Mouse (Mus musculus) left cerebral cortex, adult 11 months (tissue): ENCODE measurements at regions not wholly inside any gene's neighbourhood (a gene's known extent, or its start where the extent isn't known, plus 50 kb on each side); places are given as distances from the start of the nearest gene placed in this dataset.
"Not testable (repeated sequence)": the region's sequence is repeated elsewhere in the genome, so short reads cannot be mapped to it uniquely, and the experiment has no call there.

Source experiments
- DNase-seq: peaks from one replicate; pipeline ENCODE4 v3.0.0; 2022; ENCODE audit warnings: low spot score

DNA sequence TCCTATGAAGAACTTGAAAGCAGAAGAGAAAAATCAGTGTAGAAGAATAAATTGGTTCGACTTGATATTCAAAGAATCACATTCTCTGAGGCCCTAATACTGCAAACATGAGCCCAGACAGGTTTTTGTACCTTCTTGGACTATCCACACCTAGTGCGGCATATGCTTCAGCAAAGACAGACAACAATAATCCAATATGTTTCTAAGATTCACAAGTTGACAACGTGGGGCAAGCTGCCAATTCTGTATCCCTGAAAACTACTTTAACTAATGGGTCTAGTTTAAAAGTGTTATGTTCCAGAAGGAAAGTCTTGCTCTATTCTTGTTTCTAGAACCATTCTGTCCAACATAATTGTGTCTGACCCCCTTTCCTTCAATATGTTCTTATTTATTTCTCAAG lies 796.0 kb downstream of the Cypt12 start:
- DNase-seq, result no peak

DNA sequence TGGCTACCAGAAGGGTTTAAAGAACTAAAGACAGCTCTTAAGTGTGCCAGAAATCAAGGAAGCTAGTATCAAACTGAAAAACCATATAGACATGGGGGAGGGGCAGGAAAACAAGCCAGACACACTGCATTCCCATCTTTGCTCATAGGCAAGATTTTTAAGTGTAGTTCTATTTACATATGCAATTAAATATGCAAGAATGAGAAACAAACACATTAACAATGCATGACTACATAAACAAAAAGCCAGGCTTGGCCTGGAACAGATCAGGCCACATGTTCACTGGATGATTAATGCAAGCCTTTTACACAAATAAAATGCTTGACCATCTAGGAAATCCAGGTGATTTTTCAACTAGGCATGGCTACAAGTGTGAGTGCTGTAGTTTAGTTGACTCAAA lies 798.0 kb downstream of the Cypt12 start:
- no peak for DNase-seq

DNA sequence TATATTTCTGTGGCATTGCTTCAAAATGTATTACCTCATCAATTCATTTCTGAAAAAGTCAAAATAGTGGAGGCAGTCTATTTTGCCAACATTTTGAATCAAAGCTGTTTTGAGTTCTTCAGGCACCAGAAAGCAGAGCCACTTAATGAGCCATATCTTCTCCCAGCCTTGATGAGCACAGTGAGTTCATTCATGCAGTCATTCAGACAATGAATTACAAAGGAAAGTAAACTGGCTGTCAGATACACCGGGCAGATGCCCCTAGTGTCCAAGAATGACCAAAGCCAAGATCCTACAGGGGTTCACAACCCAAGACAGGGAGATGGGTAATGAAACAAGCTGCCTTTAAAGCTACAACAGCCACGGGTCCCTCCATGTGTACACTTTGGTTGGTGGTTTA lies 798.7 kb downstream of the Cypt12 start:
- DNase-seq, result no peak

DNA sequence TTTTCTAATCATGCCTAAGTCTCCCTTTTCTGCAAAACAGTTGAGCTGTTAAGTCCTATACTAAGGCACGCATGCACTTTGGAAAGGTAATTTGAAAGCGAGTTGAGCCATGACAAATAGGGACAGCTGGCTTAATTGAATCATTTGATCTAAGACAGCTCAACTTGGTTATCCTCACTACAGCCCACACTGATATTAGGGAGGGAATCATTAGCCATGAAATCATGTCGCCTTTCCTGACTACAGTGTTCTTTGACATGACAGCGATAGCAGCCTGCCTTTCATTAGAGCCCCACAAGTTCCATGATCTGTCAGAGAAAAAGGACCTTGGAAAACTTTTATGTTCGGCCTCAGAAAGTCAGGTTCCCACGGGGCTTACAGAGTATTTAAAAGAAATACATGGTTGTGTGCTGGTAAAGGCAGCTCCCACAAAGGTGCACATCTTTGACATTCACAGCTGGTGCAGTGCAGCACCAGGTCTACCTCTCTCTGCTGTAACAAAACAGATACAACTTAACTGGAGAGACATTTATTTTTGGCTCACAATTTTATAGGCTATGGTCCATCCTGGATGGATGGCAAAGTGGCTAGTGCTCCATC lies 803.5 kb downstream of the Cypt12 start:
- no peak for DNase-seq

DNA sequence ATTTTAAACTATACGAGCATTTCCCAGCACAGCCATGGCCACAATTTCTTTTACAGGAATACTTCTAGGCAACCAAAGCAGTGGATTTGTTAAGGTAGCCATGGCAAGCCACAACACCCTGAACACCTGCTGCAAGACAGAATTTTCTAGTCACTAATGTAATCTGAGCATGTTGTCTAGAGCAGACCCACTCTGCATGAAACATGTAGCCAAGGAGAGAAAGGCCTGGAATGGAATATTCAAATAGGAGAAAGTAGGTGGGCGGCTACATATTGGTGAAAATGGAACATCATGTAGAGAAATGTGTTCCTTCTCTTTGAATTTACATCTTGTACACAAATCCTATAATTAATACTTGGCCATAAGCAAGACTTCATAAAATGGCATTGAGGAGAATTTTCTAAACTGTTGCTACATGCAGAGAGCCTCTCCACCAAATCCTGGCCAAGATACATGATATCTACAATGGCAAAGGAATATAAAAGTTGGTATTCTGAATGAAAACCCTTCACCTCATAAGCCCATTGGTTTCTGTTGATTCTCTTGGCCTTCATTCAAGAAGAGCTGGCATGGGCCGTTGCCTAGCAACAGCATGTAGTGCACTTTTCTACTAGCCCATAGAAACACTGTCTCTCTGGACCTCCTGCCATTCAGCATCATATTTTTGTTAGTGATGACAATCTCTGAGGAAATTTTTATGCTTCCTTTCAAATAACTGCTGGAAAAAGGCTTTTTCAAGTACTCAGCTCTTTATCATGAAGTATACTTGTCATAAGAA lies 816.3 kb downstream of the Cypt12 start:
- DNase-seq, result no peak

DNA sequence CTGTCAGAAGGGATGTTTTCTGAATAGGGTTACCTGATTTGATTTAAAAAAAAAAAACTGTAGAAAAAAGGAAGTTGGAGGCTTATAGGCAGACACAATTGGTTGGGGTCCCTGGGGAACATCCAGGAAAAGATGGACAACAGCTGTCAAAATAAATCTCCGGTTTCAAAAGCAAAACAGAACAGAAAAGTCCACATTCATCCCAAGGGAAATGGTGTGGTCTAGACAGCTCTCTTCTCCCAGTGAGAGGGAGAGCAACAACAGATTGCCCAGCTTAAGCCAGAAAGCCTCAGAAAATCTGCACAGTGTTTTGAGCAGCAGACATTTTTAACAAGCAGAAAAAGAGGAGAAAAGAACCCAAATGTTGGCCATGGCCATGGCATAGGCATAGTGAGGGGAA lies 830.3 kb downstream of the Cypt12 start:
- DNase-seq, result no peak

DNA sequence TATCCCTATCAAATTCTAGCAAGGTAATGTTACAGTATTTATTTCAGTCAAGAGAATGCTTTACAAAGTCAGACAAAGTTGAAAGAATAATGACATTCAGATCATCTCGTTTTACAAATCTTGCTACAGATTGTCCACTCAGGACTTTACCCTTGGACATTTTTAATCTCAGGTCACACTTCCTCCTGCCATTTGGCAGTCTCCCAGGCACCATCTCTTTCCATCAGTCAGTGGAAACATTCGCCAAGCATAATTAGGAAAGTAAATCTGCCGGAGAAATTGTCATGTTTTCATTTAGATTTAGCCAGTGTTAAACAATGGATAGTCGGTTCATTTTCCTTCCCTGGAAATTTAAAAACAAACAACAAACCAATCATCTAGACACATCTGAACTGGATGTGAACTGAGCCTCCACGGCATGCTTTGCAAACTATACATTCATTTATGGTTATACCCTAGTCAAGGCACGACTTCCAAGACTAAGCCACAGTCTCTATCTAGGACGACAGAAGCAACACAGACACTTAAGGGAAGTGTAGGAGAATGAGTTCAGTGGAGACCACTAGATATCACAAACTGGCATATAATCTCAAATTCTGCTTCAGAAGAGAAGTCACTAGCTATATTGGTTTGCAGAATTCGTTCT lies 839.4 kb downstream of the Cypt12 start:
- DNase-seq, result no peak

DNA sequence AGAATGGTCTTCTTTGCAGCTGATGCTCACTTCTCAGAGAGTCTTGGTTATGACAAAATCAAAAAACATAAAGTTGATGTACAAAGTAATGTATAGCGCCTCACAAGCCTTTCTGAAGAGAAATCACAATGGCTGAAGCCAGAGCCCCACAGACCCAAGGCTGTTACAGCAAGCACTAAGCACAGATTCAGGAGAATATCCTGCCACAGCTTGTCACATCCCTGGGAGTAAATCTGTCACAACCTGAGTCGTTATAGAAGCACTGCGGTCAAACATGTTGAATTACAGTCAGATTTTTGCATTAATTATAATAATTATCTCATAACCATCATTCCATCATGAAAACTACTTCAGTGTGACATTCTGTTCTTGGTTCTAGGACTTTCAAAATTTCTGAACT lies 825.7 kb downstream of the 1700064H15Rik start:
- DNase-seq, result no peak

DNA sequence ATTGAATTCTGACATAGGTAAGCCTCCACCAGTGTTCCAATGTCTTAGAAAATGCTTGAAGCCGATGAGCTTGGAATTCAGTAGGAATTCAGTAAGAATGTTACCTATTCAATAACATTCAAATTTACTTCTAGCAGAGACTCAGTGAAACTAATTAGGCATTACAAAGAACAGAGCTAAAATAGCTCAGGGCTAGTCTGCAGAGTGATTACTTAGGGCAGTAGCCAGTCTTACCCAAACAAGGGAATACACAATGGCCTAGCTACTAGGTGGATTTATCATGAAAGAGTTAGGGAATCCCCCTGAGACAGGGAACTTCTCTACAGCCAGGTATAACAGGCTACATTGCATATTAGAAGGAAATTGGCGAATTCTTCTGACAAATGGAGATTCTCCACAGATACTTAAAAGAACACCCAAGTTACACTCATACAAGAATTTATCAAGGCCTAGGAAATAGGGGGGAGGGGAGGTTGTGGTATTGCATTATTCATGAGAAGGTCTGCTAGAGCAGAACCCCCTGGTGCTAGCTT lies 799.6 kb downstream of the 1700064H15Rik start:
- DNase-seq, result not testable (repeated sequence)

DNA sequence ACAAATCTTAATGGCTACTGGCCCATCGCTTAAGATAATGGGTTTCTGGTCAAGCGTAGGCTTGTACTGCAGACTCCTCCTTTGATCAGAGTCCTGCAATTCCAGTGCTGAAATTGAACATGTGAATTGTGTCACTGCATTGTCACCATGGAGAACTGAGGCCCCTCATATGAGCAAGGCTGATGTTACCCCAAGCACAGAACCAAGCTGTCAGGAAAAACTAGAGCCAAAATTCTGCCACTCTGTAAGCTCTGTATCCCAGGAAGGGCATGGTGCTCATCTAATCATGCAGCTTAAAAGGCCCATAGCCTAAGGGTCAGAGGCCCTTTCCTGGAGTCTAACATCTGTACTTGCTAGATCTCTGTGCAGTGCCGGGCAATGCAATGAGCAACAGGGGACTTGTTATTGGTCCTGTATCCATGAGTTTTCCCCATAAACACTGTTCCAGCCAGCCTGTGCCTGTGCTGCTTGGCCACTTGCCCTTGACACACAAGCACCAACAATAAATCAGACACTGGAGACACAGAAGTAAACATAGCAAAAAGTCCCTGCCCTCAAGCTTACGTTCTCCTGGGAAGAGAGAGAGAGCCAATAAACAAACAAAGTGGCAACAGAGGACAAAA lies 760.2 kb downstream of the 1700064H15Rik start:
- no peak for DNase-seq

DNA sequence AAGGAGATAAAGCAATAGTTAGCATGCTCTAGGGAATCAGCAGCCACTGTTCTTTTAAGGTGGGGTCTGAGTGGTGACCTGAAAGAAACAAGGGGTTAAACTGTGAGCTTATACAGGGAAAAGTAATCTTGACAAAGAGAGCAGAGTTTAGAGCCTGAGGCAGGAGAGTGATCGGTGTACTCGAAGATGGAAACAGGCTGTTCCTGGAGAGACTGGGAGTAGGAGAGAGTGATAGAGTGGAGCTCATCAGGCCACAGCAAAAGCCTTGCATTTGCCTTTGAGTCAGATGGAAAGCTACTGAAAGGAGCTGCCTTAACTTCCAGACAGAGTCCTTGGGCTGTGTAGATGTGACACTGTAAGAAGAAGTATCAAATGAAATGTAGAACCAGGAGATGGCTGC lies 759.7 kb downstream of the 1700064H15Rik start:
- no peak for DNase-seq

DNA sequence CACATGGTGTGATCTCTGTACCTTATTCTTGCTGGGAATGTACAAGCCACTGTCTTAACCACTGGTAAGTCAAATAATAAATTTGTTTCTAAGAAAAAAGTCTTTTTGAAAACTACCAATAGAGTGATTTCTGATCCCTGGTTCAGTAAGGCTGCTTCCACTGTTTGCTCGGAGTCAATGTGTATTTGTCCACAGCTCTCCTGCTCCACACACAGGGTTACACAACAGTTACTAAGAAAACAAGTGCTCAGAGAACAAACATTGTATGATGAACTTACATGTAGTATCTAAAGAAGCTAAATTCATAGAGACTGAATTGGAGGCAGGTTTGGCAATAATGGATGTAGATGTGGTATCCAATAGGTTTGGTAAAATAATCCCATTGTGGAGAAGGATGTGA lies 751.4 kb downstream of the 1700064H15Rik start:
- DNase-seq, result no peak

DNA sequence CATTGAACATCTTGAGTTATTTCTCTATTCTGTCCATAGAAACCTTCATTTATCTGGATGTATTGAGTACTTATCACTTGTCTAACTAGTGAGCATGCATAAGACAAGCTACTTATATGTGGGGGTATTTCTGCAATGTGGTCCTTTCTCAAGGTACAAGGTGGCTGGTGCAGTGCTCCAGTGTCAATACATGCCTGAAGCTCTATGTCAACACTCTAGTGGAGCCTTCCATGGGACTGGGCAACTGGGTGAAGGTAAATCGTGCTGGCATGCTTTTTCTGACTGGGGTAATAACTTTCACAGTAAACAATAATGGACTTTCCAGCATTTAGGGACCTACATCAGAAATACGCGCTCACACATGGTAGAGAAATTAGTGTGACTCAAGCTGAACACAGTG lies 750.9 kb downstream of the 1700064H15Rik start:
- no peak for DNase-seq

DNA sequence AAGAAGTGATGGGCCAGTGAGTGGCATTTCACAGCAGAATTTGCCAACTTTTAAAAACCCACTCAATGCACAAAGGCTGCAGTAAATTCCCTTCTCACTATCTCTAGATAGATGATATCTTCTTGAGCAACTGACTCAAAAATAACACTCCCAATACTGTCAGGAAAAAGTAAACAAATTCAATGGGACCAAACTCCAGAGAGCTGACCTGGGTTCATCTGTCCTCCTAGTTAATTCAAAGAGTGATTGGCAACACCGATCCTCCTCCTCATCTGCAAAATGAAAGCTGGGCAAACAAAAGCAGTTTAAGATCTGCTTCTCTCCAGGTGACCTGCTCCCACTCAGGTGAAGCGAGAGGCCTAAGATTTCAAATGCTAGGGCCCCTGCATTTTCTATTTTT lies 747.3 kb downstream of the 1700064H15Rik start:
- DNase-seq, result no peak

DNA sequence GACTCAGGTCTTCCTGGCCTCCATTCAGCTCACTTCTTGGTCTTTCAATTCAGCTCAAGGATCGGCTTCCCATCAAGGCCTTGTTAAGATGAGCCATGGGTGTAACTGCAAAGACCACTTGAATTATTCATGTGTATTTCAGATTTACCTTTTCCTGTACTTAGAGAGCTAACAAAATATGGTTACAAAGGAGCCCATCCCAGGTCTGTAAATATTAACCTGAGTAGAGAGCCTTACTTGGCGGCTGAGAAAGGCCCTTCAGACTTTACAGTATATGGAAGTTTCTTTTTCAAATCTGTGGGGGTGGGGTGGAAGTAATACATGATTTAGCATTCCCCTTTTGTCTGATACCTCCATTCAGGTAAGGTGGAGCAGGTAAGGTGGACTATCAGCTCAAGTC lies 735.7 kb downstream of the 1700064H15Rik start:
- no peak for DNase-seq

DNA sequence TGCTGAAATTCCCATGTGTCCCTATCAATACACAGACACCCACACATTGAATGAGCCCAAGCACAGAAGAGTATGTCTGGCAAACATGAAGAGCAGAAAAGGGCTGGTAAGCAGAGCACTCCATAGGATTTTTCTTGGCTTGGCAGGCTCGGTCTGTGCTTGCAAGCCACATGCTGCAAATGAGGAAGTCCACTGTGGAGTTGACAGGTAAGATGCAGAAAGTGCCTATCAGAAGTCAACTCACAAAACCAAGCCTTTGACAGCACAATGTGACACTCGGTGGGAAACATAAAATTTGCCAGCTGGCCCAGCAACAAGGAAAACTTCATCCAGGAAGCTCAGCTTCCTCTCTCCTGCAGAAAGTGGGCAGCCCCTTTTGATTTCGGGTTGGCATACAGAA lies 722.7 kb downstream of the 1700064H15Rik start:
- DNase-seq, result no peak

DNA sequence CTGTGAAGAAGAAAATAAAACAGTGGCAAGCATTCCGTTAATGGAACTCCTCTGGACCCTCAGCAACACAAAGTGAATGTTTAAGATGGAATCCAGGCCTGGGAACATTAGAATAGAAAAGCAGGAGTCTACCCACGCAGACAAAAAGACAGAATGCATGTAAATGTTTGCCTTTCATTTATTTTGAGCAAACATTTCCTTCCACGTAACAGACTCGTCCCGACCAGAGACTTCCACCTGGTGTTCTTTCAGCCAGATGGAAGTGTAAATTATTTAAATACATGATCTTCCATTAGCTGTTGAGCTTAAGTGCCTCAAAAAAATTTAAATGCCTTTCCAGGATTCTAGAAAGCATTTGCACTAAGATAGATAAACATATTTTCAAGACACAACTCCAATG lies 722.3 kb downstream of the 1700064H15Rik start:
- DNase-seq, result no peak

DNA sequence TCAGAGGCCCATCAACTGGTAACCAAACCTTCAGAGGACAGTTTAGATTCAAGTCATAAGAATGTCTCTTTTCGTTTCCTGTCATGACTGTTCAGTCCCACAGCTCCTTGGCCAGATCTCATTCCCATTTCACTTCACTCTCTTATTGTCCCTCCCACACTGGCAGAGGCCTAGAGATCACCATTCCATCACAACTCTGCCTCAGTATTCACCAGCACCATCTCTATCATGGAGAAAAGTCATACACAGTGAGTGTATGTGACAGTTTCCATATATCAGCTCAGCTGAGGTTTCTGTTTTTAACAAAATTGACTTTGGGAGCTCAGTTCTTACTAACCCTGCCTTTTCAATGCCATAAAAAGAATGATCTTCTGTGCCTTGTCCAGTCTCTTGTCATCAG lies 719.7 kb downstream of the 1700064H15Rik start:
- DNase-seq, result no peak

DNA sequence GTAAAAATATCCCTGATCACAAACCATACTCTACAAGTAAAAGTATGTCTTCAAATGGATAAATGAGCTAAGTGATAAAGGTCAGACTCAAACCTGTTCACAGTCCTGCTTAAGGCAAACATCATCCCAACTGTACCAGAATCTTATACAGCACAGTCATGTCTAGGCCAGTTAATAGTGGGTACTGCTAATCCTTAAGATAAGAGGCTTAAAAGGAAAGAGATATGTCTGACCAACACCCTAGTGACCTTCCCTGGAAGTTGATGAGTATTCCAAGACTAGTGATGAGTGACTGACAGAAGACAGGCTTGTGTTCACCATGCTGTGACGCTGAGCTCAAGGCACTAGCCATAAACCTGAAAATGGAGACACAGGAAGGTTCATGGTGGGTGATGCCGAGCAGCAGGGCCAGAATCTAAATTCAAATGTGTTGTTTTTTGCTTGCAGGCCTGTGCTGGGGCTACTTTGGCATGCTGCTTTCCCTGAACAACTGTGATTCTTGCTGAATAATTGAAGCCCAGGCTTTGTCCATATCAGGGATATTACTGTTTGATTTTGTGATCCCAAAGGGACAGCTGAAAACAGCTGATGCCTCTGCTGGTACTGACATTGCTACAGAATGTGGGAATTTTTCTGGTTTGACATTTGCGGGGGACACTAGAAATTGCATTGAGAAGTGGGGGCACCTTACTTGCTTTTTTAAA lies 699.9 kb downstream of the 1700064H15Rik start:
- no peak for DNase-seq

DNA sequence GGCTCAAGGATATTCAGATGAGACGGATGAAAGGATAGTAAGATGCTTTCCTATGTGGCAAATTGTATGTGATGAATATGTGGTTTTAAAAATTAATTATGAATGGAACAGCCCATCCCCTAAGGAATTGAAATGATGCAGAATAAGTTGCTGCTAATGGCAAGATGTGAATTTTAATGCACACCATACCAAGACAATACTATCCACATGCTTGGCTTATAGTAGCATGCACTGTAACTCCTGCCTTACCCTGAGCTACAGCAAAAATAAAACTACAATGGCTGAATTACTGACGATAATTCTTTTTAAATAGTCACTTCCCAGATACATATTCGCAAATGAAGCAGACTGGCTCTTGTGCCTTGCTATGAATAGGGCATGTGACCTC lies 699.4 kb downstream of the 1700064H15Rik start:
- DNase-seq, result no peak

DNA sequence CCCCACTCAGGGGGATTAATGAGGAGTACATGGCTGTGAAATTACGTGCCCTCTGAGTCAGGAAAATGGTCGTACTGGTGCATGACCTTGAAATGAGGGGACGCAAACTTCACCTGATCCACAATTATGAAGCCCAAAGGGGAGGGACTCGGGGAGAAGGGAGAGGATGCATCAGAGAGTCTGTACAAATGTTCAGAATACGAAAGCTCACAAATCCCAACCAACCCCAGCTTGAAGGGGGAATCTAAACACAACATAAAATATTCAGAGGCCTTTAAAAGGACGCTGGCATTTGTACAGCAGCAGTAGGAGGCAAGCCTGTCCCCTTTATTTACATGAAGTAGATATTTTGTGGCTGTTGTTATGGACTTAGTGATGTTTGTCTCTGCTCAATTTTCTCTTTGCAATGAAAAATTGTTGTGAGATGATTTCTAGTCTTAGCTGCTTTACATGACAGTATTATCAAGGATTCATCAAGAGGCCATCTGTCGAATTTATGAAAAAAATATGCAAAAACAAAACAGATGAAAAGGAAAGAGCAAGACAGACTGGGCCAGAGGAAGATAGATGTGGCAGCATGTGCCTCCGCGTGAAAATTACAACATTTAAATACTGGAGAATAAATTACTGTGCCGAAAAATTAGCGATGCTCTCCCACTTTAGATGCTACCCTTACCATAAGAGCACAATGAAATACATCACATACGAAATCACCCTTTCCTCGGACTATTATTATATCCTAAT lies 695.3 kb downstream of the 1700064H15Rik start:
- DNase-seq, result no peak
